Mouse (Mus musculus) stomach, postnatal 0 days (tissue): ENCODE measurements at regions not wholly inside any gene's neighbourhood (a gene's known extent, or its start where the extent isn't known, plus 50 kb on each side); places are given as distances from the start of the nearest gene placed in this dataset.

Experiments
- ATAC-seq: fragments of 200-750 bp; cut with Nextera tagmentation; 2 replicates; pipeline ENCODE4 v1.8.0; 2017; ENCODE audit not compliant: low FRiP score, low TSS enrichment
- DNase-seq: peaks from one replicate; pipeline ENCODE4 v3.0.0-alpha.2; 2016; ENCODE audit warnings: low spot score
- H3K27ac ChIP-seq: fragments of 300-500 bp; sonication (generic); replicated peaks from 2 replicates; pipeline ENCODE4 v1.5.1; 2014; ENCODE audit warnings: mild to moderate bottlenecking, control low read depth
- H3K27me3 ChIP-seq: fragments of 300-500 bp; sonication (generic); 2 replicates; pipeline ENCODE4 v1.6.1; 2014; ENCODE audit warnings: low read length; ENCODE audit not compliant: control insufficient read depth, insufficient read depth
- H3K36me3 ChIP-seq: fragments of 300-500 bp; sonication (generic); 2 replicates; pipeline ENCODE4 v1.6.1; 2014; ENCODE audit warnings: low read length, mixed read lengths; ENCODE audit not compliant: control insufficient read depth, insufficient read depth
- H3K4me1 ChIP-seq: fragments of 300-500 bp; sonication (generic); replicated peaks from 2 replicates; pipeline ENCODE4 v1.6.1; 2014; ENCODE audit warnings: antibody characterized with exemption; ENCODE audit not compliant: control insufficient read depth, insufficient read depth
- H3K4me2 ChIP-seq: fragments of 300-500 bp; sonication (generic); replicated peaks from 2 replicates; pipeline ENCODE4 v1.6.1; 2014; ENCODE audit warnings: low read depth, mild to moderate bottlenecking, control low read depth, moderate library complexity
- H3K4me3 ChIP-seq: fragments of 300-500 bp; sonication (generic); 2 replicates; pipeline ENCODE4 v1.5.1; 2014; ENCODE audit warnings: low read depth, low read length, control low read depth
- H3K9ac ChIP-seq: fragments of 300-500 bp; sonication (generic); 2 replicates; pipeline ENCODE4 v1.6.1; 2014; ENCODE audit warnings: mild to moderate bottlenecking, low read length, control low read depth, mixed read lengths
- H3K9me3 ChIP-seq: fragments of 300-500 bp; sonication (generic); 2 replicates; pipeline ENCODE4 v1.6.1; 2016; ENCODE audit warnings: low read length; ENCODE audit not compliant: control insufficient read depth
- CTCF ChIP-seq: IDR thresholded peaks from 2 replicates; pipeline ENCODE4 v1.5.1; 2016; ENCODE audit warnings: antibody characterized with exemption, low read depth, mild to moderate bottlenecking, moderate library complexity
- EP300 ChIP-seq: optimal IDR thresholded peaks from 2 replicates; pipeline ENCODE3; 2016; ENCODE audit warnings: antibody characterized with exemption
- WGBS: fragments of 180-500 bp; shearing (Covaris S2); extraction: QIAGEN DNeasy Blood & Tissue Kit; methylation state at CpG from one replicate; pipeline ENCODE4 v1.1.7; 2014; 5-methylcytosine and 5-hydroxymethylcytosine counted together

DNA sequence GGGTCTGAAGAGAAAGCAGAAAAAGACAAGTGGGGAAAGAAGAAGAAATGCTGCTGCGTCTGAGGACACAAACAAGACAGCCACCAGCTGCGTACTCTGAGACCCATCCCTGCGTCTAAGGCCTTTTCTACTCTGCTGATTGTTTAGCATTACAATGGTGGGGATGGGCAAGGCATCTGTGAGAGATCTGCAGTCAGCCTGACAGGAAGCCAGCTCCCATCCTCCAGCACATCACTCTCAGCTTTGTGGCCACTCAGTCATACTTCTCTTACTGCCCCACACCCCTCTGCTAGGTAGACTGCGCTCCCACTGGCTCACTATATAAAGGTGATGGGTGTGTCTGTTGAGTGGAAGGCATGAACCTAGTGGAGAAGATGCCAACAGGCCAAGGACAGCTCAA is 220.5 kb downstream of the Rpl10-ps3 start:
- H3K4me2 ChIP-seq, result no peak overlapping the region
- 43% methylated on average over 4 of the region's 4 CpGs for WGBS
- H3K9me3 ChIP-seq, result no peaks in the 10 kb centered on the region
- no peak overlapping the region for H3K9ac ChIP-seq
- DNase-seq, result no peak
- H3K36me3 ChIP-seq, result no peaks in the 10 kb centered on the region
- H3K27me3 ChIP-seq, result no peaks in the 10 kb centered on the region
- TF ChIP-seq CTCF (no peak), EP300 (no peak)
- no peaks in the 10 kb centered on the region for H3K4me1 ChIP-seq
- H3K4me3 ChIP-seq, result no peak overlapping the region
- ATAC-seq, result no peak
- no peak overlapping the region for H3K27ac ChIP-seq

DNA sequence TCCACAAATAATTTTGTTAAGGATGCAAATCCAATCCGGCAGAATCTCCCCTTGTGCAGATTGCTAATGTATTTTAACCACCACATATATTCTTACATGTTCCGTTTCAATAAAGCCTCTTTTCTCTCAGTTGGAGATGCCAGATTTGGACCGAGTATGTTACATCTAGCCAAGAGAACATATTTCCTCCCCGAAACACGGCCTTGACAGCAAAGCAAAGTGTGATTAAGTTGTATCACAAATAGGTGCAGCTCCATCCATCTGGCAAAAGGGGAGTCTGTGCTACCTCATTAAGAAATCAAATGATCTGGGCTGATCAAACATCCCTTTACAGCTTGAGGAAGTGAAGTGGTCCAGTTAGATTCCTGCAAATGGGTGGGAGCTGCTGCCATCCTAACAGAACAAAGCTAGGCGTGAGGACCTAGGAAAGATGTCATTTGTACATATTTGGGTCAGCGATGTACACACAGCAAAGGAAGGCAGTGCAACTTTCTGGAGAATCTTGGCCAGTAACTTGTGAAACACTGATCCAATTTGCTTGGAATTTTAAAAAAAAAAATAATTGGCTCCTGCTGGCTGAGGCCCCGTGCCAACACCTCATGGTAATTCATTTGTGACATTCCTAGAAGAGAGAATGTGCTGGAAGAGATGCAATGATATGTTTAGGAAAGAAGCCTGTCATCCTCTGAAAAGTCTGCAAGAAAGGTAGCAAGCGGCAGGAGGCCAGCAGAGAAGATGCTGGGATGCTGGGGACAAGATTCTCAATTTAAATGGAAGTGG is 223.8 kb downstream of the Rpl10-ps3 start:
- DNase-seq (no peak), ATAC-seq (no peak)
- TF ChIP-seq CTCF (no peak), EP300 (no peak)
- H3K4me1 ChIP-seq, result no peaks in the 10 kb centered on the region
- H3K9ac ChIP-seq, result no peak overlapping the region
- 63% methylated on average over 9 of the region's 9 CpGs for WGBS
- no peak overlapping the region for H3K4me2 ChIP-seq
- H3K27me3 ChIP-seq, result no peaks in the 10 kb centered on the region
- no peaks in the 10 kb centered on the region for H3K9me3 ChIP-seq
- H3K36me3 ChIP-seq, result no peaks in the 10 kb centered on the region
- H3K4me3 ChIP-seq, result no peak overlapping the region
- no peak overlapping the region for H3K27ac ChIP-seq

DNA sequence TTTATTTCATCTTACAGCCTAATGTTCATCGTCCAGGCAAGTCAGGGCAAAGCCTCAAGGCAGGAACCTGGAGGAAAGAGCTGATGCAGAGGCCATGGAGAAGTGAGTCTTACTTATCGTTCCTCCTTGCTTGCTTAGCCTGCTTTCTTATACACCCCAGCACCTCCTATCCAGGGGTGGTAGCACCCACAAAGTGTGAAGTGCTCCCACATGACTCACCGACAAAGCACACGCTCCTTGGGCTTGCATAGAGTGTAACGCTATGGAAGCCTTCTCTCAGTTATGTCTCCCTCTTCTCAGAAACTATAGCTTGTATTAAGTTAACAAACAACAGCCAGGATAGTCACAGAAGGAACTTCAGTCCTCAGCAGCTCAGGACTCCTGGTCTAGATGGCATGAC is 225.4 kb downstream of the Rpl10-ps3 start:
- ATAC-seq, result no peak
- TF ChIP-seq CTCF (no peak), EP300 (no peak)
- no peak for DNase-seq
- H3K27ac ChIP-seq, result no peak overlapping the region
- H3K36me3 ChIP-seq, result no peaks in the 10 kb centered on the region
- H3K9me3 ChIP-seq, result no peaks in the 10 kb centered on the region
- no peaks in the 10 kb centered on the region for H3K4me1 ChIP-seq
- H3K4me3 ChIP-seq, result no peak overlapping the region
- no peak overlapping the region for H3K9ac ChIP-seq
- WGBS, result 86% methylated on average over 5 of the region's 5 CpGs
- no peak overlapping the region for H3K4me2 ChIP-seq
- H3K27me3 ChIP-seq, result no peaks in the 10 kb centered on the region

DNA sequence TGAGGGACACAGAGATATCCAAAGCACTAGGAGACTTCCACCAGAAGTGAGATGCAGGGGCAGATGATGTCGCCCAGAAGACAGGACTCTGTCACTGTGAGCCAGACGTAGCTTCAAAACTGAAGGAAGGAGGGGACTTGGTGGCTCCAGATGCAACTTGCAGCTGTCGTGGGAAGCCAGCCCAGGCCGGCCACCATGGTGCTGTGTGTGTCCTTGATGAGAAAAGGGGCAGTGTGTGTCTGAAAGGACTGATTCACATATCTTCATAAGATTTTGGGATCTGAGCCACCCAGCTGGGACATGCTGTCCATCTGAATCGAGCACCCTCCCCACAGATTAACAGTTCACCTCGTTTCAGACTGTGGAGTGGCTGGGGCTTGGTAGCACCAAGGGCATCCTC is 226.2 kb downstream of the Rpl10-ps3 start:
- Histone ChIP-seq H3K9me3 (no peaks in the 10 kb centered on the region), H3K9ac (no peak overlapping the region), H3K27ac (no peak overlapping the region), H3K36me3 (no peaks in the 10 kb centered on the region), H3K4me2 (no peak overlapping the region), H3K4me1 (no peaks in the 10 kb centered on the region), H3K4me3 (no peak overlapping the region), H3K27me3 (no peaks in the 10 kb centered on the region)
- WGBS, result 55% methylated on average over 6 of the region's 6 CpGs
- TF ChIP-seq CTCF (no peak), EP300 (no peak)
- ATAC-seq (no peak), DNase-seq (no peak)

DNA sequence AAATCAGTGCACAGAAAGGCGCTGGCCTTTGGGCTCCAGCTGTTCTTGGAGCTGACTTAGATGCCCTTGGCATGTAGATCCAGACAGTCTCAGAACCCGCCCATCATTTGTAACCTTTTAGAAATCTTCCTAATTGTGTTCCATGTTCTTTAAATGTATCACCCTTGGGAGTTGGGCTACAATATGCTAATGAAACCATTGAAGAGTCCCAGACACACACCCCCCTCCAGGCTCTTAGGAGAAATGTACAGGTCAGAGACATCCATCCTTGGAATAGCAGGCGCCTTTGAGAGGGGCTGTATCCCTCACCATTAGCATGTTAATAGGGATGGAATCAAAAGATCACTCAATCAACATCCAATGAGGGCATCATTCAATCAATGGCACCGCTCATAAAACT is 238.2 kb downstream of the Rpl10-ps3 start:
- no peak for ATAC-seq

DNA sequence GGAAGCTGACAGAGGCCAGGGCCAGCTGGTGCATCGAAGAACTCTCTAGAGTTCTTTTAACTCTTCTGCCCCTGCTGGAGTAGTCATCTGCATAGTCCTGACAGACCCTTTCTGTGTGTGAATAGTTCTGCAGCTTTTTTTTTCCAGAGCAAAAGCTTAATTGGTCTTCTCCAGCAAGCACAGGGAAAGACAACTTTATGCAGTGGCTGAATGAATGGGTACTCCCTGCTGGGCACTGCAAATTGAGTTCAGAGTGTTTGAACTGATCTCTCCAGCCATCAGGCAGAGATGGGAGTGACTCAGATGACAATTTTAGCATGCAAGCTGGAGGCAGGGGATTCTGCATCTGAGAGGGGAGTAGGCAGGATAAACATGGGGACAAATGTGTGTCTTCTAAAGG is 242.0 kb downstream of the Rpl10-ps3 start:
- no peak for ATAC-seq
- 57% methylated on average over 1 of the region's 1 CpGs for WGBS

More for the DNA sequence above, 238.2 kb downstream of the Rpl10-ps3 start:
- no peak overlapping the region for H3K4me3 ChIP-seq
- 72% methylated on average over 4 of the region's 4 CpGs for WGBS
- DNase-seq, result no peak
- no peaks in the 10 kb centered on the region for H3K4me1 ChIP-seq
- H3K9me3 ChIP-seq, result no peaks in the 10 kb centered on the region
- H3K4me2 ChIP-seq, result no peak overlapping the region
- no peak for TF ChIP-seq CTCF
- TF ChIP-seq EP300, result no peak
- no peak overlapping the region for H3K9ac ChIP-seq
- no peaks in the 10 kb centered on the region for H3K36me3 ChIP-seq
- H3K27me3 ChIP-seq, result no peaks in the 10 kb centered on the region
- H3K27ac ChIP-seq, result no peak overlapping the region

More for the DNA sequence above, 242.0 kb downstream of the Rpl10-ps3 start:
- TF ChIP-seq CTCF (no peak), EP300 (no peak)
- no peaks in the 10 kb centered on the region for H3K36me3 ChIP-seq
- no peak overlapping the region for H3K27ac ChIP-seq
- H3K4me1 ChIP-seq, result no peaks in the 10 kb centered on the region
- no peaks in the 10 kb centered on the region for H3K27me3 ChIP-seq
- H3K9me3 ChIP-seq, result no peaks in the 10 kb centered on the region
- H3K9ac ChIP-seq, result no peak overlapping the region
- no peak for DNase-seq
- H3K4me3 ChIP-seq, result no peak overlapping the region
- H3K4me2 ChIP-seq, result no peak overlapping the region
